Mouse (Mus musculus): ENCODE data around the gene Smim13.
"Not testable (repeated sequence)": the region's sequence is repeated elsewhere in the genome, so short reads cannot be mapped to it uniquely, and the experiment has no call there.

Gene Smim13

DNA sequence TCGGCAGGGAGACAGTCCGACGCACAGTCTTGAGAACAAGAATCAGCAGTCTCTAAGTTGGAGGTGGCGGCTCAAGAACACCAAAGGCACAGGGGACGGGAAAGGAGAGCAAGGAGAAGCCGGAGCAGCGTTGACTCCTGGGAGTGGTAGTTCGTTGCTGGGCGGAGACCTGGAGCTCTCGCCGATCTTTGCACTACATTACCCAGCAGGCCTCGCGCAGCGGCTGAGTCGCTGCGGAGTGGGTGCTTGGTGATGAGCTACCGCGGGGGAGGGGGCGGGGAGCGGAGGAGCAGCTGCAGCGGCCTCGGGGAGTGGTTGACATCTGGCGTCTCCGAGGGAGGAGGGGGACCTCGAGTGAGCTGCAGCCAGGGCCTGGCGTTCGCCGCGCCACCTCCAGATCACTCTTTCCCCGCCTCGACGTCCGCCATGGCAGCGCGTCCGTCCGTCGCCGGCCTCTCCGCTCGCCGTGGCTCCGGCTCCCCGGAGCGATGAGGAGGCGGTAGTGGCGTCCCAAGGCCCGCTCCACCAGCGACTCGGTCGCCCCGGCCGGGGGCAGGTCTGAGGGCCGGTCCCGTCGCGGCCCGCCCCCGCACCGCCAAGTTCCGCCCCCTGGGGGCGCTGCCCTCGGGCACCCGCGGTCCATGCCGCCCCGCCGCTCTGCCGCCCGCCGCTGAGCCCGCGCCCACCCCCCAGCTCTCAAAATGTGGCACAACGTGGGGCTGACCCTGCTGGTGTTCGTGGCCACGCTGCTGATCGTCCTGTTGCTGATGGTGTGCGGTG, at the start of gene Smim13:
Smim13 (plus strand) TSS at position 307 of the 780 bp plus-strand sequence.
- DNase-seq (ENCODE audit: low read depth, low spot score), result peak; percentile 99

DNA sequence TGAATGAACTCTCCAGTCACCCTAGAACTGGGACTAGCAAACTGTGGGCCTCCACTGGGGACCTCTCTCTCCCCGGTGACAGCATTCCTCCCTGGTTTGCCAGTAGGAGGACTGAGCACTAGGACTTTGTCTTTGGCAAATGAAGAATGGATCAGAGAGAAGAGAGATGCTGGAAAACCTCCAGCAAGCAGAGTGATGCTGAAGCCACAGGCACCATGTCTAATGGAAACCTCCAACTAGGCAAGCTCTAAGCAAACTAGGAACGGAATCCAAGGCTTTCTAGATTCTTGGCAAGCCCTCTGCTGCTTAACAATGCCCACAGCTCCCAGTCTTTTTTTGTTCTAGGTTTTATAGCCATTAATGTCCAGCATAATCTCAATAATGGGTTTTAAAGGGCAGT, 48.8 kb upstream of the Smim13 start:
- DNase-seq (ENCODE audit: low read depth, low spot score), result no peak

DNA sequence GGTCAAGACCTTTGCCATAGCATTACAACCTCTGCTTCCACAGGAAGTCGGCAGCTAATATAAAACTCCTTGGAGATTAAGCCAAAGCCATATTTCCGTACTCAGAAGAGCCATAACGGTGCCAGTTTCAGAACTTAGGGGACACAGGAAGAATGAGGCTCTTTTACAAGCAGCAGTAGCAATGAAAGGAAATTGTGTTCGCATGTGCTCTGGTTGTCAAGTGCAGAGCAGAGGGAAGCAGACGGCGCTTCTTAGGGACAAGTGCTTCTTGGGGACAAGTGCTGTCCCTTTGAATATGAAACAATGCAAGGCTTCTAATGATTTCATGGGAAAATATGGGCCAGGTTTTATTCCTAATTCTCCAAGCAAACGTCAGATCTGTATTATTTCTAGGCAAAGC, 46.4 kb upstream of the Smim13 start:
- no peak for DNase-seq (ENCODE audit: low read depth, low spot score)

DNA sequence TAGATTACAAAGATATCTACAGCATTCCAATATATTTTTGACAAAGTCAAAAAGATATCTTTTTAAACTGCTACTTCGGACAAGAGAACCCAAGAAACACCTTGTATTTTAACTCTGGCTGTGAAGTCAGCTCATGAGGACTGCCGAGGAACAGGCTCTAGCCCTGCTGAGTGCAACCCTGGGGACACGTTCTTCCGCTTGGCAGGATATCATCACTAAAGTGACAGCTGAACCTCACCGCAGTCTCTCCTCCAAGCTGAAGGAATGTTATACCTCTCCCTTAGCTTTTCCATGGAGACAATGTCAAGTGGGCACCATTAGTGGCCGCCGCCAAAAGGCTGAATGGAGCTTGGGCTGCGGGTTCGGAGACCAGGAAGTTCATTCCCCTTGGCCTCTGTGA, 46.0 kb upstream of the Smim13 start:
- no peak for DNase-seq (ENCODE audit: low read depth, low spot score)

DNA sequence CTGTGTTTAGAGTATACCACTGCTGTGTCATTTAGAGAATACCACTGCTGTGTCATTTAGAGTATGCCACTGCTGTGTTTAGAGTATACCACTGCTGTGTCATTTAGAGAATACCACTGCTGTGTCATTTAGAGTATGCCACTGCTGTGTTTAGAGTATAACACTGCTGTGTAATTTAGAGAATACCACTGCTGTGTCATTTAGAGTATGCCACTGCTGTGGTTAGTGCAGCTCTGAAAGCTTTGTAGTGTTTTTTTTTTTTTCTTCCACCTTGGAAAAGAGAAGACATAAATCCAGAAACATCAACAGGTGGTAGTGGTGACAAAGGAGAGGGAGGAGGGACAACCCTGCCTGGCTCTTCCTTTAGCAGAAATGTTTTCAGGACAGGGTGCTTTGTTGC, 44.1 kb upstream of the Smim13 start:
- DNase-seq (ENCODE audit: low read depth, low spot score), result not testable (repeated sequence)

DNA sequence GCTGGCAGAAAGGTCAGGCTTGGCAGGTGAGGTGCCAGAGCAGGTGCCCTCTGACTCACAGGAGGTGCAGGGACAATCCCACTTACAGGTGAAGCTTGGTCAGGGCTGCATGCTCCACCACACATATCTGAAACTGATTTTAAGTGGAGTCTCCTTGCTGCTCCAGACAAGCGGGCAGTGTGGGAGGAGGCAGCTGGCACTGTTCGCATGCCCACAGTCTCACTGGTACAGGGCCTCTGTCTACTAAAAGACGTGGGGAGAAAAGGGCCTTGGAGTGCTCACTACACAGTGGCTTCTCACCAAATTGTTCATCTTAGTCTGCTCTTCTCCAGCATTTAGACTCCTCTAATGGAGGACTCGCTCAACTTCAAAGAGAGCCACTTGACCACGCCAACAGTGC, 43.4 kb upstream of the Smim13 start:
- DNase-seq (ENCODE audit: low read depth, low spot score), result no peak

DNA sequence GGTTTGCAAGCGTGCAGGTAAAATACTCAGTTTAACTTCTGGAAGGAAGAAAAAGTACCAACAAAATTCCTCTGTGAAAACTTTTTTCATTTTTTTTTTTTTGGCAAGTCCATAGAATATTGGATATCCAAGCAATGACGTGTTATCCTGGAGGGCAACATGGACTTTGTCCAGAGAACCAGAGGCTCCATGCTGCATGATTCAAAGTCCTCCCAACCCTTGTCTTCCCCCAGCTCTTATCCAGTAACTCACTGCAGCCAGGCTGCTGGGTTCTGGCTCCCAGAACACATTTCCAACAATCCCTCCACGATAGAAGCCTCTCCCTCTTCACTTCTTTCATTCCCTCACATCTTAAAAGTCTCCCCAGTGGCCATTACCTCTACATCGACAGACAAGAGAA, 38.4 kb upstream of the Smim13 start:
- DNase-seq (ENCODE audit: low read depth, low spot score), result no peak

DNA sequence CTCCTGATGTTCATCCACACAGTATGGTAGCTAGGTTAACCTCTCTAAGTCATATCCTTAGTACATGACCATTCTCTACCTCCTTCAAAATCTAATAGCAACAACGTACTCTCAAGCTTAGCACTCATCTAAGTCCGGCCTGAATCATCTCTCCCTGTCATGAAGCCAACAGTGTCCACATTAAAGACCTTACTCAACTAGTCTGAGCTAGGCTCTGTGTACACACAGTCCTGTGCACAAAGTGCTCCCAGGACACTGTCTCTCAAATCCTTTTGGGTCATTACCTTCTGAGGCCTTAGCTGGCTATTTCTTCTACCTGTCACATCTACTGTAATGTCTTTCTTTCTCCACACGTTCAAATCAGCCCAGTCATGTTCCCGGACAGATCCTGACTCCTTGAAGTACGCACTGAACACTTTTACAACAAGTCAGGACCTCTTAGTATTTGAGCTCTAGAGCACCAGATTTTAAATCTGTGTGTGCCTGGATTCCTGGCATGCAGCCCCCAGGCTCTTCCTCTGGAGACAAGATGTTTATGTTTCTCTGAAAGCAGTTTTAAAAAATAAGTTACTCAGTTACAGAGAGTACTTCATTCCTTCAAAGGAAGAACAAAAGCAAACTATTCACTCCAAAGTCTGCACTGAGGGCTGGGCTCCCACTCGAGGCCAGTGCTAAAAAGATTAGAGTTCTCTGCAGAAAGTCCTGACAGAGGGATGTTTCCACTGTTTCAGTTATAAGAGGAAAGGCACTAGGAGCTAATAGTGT, 36.9 kb upstream of the Smim13 start:
- DNase-seq (ENCODE audit: low read depth, low spot score), result no peak

DNA sequence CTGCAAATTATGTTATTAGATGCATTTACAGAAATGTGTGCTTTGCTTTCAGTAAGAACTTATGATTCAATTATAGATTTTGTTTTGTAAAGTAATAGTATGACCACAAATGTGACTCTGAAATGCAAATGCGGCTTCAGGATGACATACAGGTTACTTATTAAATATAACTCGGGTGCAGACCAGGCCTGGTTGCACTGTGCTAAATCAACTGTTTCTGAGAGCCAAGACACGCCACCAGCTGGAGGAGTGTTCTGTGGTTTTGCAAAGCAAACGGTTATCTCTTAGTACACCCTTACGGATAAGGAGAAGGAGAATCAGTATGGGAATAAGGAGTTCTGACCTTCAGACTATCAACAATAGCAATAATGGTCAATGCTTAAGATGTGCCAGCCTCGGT, 34.0 kb upstream of the Smim13 start:
- no peak for DNase-seq (ENCODE audit: low read depth, low spot score)

DNA sequence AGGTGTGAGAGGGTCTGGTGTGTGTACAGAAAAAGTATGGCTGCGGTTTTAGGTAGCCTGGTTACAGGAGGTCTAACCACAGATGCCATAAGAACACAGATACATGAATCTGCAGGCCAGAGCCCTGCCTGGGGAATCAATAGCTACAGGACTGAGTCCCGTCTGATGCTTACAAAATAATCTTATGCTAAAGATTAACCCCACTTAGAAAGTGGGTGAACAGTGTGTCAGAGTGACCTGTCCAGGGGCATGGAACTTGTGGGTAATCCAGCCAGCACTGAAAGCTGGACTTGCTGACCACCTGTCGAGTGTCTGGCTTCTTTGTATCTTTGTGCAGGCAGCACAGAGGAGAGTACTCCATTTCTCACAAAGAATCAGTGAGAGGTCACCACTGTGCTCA, 33.4 kb upstream of the Smim13 start:
- DNase-seq (ENCODE audit: low read depth, low spot score), result no peak

DNA sequence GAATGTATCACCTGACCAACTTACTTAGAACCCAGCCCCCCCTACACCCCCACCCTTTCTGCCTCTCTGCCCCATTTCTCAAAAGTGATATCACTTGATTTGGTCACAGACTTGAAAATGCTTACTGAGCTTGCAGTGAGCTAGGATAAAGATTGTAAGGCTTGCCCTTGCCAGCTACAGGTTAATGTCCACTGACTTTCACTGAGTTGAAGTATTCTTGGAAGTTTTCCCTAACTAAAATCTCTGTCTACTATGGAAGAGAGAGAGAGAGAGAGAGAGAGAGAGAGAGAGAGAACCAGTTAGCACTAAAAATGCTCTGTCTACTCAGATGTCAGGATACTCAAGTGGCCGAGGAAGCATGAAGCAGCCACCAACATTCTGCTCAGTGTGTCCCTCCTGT, 30.6 kb upstream of the Smim13 start:
- no peak for DNase-seq (ENCODE audit: low read depth, low spot score)

DNA sequence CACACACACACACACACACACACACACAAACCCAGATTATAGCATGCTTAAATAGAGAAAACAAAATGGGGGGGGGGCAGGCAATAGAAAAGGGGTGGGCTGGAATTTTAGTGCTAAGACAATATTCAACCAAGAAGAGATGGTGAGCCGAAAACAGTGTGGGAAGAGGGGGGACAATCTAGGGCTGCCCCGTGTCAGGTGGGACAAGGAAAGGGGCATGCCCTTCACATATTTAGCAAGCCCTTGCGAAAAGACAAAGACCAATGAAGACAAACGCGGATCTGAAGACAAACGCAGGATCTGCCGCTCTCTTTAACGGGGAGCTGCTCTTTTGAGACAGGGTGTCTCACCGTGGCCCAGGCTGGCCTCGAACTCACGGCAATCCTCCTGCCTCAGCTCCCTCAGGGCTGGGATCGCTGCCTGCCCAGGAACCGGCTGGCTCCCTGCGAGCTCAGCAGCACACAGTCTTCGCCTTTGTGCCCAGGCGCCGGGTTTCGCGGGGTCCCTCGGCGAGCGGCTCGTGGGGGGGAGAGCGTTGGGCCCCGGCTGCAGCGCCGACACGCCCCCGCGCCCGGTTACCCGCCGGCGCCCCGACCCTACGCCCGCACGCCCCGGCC, 29.8 kb upstream of the Smim13 start:
- peak; percentile 56 for DNase-seq (ENCODE audit: low read depth, low spot score)

DNA sequence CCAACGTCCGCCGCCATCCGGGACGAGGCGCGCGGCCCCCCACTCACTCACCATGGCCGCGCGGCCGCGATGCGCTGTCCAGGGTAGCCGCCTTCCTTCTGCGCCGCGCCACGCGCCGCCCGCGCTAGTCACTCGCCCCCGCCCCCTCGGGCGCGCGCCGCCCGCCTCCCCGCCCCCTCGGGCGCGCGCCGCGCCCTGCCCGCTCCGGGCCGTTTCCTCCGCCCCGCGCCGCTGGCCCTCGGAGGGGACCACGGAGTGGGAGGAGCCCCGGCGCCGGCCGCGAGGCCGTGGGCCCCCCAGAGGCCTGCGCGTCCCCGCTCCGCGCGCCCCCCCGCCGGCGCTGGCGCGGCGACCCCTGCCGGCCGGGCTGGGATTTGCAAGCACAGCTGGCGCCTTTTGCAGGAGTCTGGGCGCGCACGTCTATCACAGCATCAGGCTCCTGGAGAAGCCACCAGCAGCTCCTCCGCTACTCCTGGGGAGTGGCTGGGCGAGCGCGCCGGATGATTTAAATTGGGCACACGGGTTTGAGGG, 29.3 kb upstream of the Smim13 start, which contains the start of gene Elovl2:
Elovl2 (minus strand) TSS at position 102 of the 531 bp plus-strand sequence.
- DNase-seq (ENCODE audit: low read depth, low spot score), result peak; percentile 89

DNA sequence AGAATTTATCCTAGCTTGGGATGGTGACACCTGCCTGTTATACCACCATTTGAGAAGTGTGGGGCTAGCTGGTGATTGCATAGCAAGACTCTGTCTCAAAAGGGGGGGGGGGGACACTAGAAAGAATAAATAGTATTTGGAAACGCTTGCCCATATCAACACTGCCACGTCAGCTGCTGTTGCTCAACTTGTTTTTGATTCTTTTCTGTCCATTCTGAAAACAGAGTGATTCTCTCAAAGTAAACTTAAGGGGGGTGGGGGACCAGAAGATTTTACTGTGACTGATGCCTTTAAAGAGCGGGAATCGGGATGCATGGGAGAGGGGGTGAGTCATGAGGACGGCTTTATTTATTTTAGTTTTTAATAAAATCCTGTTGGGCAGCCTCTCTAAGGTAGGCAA, 23.1 kb upstream of the Smim13 start:
- no peak for DNase-seq (ENCODE audit: low read depth, low spot score)

DNA sequence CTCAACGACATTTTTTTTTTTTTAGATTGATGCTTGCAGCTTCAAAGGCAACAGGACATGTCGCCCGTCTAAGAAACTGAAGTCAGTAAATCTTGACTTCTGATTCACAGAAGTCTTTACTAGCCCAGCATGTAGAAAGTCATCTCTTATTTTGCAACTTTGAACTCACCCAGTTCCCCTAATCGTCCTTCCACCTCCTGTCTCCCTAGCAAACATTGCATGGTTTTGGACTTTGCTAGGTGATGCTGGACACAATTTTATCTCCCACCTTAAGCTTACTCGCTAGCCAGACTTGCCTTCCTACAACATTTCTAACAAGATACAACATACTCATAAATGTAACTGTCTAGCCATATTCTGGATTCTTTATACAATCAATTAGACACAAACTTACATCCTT, 21.6 kb upstream of the Smim13 start:
- DNase-seq (ENCODE audit: low read depth, low spot score), result no peak

DNA sequence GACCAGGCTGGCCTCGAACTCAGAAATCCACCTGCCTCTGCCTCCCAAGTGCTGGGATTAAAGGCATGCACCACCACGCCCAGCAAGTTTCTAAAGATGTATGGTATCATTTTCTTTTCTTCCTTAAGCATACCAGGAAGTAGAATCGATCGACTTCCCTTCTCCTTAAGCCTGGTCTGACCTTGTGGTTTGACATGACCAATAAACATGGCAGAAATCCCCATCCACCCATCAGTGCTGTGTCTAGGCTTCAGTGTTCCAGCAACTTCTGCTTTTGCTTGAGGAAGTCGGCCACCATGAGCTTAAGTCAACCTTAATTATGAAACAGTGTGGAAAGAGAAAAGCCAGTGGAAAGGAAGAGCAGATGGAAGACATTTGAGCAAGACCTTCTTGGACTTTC, 19.4 kb upstream of the Smim13 start:
- DNase-seq (ENCODE audit: low read depth, low spot score), result no peak

DNA sequence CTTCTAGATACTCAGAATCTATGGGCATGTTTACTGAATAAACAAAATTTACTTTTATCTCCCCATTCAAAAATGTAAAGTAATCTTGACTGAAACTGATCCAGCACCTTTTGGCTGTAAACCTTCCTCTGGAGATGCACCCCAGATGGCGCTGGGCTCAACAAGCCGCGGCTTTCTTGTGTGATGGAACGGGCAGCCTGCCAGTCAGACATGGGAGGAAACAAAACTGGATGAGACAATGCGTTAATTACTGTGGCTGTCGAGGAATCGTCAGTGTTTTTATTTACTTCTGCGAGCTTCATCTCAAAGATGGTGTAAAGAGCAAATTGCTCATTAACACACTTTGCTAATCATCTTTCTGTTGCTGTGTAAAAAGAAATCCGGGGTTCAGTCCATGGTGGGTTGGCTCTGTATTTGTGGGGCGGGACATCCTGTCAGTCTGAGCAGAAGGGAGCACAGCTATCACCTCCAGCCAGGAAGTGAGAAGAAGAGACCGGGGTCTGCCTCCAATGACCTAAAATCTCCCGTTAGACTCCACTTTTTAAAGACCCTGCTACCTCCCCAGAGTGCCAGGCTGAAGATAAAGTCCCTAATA, 18.2 kb upstream of the Smim13 start:
- DNase-seq (ENCODE audit: low read depth, low spot score), result no peak

DNA sequence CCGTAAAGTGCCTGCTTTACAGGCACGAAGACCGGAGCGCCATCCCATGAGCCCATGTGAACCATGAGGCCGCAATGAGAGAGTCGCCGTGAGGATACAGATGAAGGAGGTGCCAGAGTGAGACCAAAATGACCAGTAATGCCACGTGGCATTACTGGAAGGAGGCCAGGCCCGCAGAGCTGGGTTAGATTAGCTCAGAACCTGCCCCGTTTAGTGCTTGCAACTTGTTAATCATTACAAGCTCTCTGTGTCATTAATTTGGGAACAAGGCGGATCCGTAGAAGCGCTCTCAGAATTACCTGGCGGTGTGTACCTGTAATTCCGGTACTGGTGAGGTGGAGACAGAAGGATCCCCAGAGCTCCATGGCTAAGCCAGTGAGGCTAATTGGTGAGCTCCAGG, 17.4 kb upstream of the Smim13 start:
- DNase-seq (ENCODE audit: low read depth, low spot score), result no peak

DNA sequence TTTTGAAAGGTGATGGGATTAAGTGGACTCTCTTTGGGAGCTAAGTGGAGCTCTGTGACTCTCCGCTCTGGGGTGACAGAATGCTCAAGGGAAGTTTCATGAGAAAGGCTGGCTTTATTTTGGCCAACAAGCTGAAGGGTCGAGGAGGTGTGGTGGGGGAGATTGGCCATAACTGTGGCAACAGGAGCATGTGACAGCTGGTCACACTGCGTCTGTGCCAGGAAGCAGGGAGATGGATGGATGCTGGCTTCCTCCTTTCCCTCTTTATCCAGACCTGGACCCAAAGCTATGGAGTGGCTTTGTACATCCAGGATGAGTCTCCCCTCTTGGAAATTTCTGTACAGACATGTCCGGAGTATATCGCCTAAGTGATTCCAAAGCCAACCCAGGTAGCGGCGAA, 16.4 kb upstream of the Smim13 start:
- no peak for DNase-seq (ENCODE audit: low read depth, low spot score)

DNA sequence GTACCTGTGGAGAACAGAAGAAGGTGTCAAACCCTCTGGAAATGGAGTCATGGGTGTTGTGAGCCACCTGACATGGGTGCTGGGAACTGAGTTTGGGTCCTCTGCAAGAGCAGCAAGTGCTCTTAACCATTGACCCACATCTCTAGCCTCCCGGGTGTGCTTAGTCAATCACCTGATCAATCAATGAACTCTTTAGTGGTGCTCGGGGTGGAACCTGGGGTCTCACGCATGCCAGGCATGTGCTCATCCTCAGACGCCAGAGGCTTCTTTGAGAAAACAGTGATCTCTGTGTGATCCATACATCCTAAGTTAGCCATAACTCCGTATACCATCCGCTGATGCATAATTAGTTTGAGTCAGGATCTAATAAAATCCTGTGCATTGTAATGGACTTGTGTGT, 14.5 kb upstream of the Smim13 start:
- DNase-seq (ENCODE audit: low read depth, low spot score), result no peak

DNA sequence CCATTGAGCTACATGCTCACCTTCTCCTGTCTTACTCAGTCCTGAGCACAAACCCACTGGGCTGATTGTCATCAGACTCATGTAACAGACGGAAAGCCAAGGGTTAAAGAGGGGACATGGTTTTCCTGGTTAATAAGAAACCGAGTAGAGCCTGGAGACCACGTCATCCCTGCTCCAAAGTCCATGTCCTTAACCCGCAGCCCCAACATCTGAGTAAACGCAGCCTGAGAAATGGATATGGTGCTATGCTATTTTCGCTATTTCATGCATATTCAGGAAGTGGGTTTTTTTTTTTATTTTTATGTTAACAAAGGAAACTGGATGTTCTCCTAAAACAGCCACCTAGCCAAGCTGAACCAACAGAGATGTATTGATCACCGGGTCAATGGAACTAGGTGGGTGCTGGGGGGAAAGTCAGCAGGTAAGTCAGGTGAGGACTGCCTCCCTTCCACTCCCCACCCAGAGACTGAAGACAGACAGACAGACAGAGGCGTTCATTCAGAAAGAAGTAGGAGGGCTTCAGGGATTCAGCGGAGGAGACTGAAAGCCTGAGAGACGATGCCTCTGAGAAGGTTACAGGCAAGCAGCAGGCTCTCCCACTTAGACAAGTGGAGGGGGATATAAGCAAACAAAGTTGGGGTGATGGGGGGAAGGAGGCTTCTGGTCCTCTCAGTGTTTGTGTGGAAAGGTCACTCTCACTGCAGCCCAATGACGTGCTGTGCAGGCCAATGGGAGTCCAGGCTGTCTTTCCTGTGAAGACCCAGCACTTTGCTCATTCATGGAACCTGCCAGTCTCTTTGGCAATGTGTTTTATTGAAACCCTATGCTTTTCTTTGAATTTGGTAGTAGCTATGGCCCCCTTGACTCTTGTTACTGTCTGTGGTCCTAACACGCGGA, 13.6 kb upstream of the Smim13 start:
- DNase-seq (ENCODE audit: low read depth, low spot score), result no peak

All from mesoderm, embryonic 11.5 days (tissue).